Mouse (Mus musculus) myocyte (in vitro differentiated cells): Measurements from ENCODE around the gene 1700019N19Rik. TPM values are rescaled to one million over a fixed set of nuclear protein-coding genes. Genes with fewer than 3 reads are reported as not detected.

Source experiments
- H3K27me3 ChIP-seq: one replicate; pipeline ENCODE4 v1.6.1; 2011; ENCODE audit not compliant: control insufficient read depth, insufficient read depth, insufficient read length
- H3K36me3 ChIP-seq: one replicate; pipeline ENCODE4 v1.6.1; 2011; ENCODE audit not compliant: control insufficient read depth, insufficient read depth
- H3K4me2 ChIP-seq: one replicate; pipeline ENCODE4 v1.6.1; 2011; ENCODE audit warnings: low read depth, control low read depth
- H3K4me3 ChIP-seq: one replicate; pipeline ENCODE4 v1.5.1; 2011; ENCODE audit warnings: mild to moderate bottlenecking, control low read depth, moderate library complexity
- H3K79me2 ChIP-seq: one replicate; pipeline ENCODE4 v1.6.1; 2011; ENCODE audit not compliant: control insufficient read depth, insufficient read depth
- H3ac ChIP-seq: one replicate; pipeline ENCODE4 v1.6.1; 2011; ENCODE audit not compliant: control insufficient read depth, insufficient read length
- CEBPB ChIP-seq: IDR thresholded peaks from 2 replicates; pipeline ENCODE4 v1.6.1; 2011; ENCODE audit warnings: mild to moderate bottlenecking, moderate library complexity; ENCODE audit not compliant: poor library complexity, insufficient read depth, severe bottlenecking
- E2F4 ChIP-seq: IDR thresholded peaks from one replicate; pipeline ENCODE4 v1.6.1; 2011; ENCODE audit warnings: mild to moderate bottlenecking, control low read depth, moderate library complexity; ENCODE audit not compliant: insufficient read depth
- MAX ChIP-seq: IDR thresholded peaks from one replicate; pipeline ENCODE4 v1.6.1; 2011; ENCODE audit warnings: low read depth, mild to moderate bottlenecking, control low read depth
- MYOD1 ChIP-seq, 3 experiments: IDR thresholded peaks; one replicate each; pipeline ENCODE4 v1.6.1; 2011; ENCODE audit warnings: control low read depth in 2 of 3, low read depth in 2 of 3, mild to moderate bottlenecking in 2 of 3, moderate library complexity in 1 of 3; ENCODE audit not compliant: insufficient read length in 2 of 3, control insufficient read depth in 1 of 3
- MYOG ChIP-seq, 3 experiments: IDR thresholded peaks; one replicate each; pipeline ENCODE4 v1.6.1; 2011; ENCODE audit warnings: control low read depth in 2 of 3, low read depth in 2 of 3, mild to moderate bottlenecking in 2 of 3; ENCODE audit not compliant: insufficient read length in 2 of 3, control insufficient read depth in 1 of 3, insufficient read depth in 1 of 3
- POLR2A ChIP-seq: IDR thresholded peaks from one replicate; pipeline ENCODE4 v1.6.1; 2011; ENCODE audit warnings: low read depth, mild to moderate bottlenecking, control low read depth, moderate library complexity; ENCODE audit not compliant: insufficient read length
- POLR2AphosphoS2 ChIP-seq: IDR thresholded peaks from one replicate; pipeline ENCODE4 v1.6.1; 2011; ENCODE audit warnings: low read depth, control low read depth; ENCODE audit not compliant: insufficient read length
- REST ChIP-seq: IDR thresholded peaks from one replicate; pipeline ENCODE4 v1.6.1; 2011; ENCODE audit warnings: mild to moderate bottlenecking, control low read depth, moderate library complexity; ENCODE audit not compliant: insufficient read depth, insufficient read length
- SRF ChIP-seq: IDR thresholded peaks from one replicate; pipeline ENCODE4 v1.6.1; 2011; ENCODE audit warnings: low read depth; ENCODE audit not compliant: control insufficient read depth, insufficient read length
- TCF12 ChIP-seq: IDR thresholded peaks from one replicate; pipeline ENCODE4 v1.6.1; 2011; ENCODE audit warnings: mild to moderate bottlenecking, control low read depth; ENCODE audit not compliant: poor library complexity, insufficient read depth, severe bottlenecking
- TCF3 ChIP-seq: IDR thresholded peaks from one replicate; pipeline ENCODE4 v1.6.1; 2011; ENCODE audit warnings: low read depth, control low read depth; ENCODE audit not compliant: insufficient read length
- USF1 ChIP-seq: IDR thresholded peaks from one replicate; pipeline ENCODE4 v1.6.1; 2011; ENCODE audit warnings: low read depth, mild to moderate bottlenecking, control low read depth, moderate library complexity
- polyA plus RNA-seq: library from polyadenylated mRNA; unstranded; fragments of >200 nt; fragmentation: generic; extraction: Trizol; gene quantifications from one replicate; pipeline ENCODE4 v1.2.1, GENCODE M21; 2012; ENCODE audit warnings: missing spikeins

The 1700019N19Rik gene
- polyA plus RNA-seq, 1 experiment = not detected

- Histone ChIP-seq H3K4me3 (no peak overlapping the region), H3ac (no peak overlapping the region), H3K36me3 (no peaks in the 10 kb centered on the region), H3K4me2 (no peak overlapping the region), H3K27me3 (no peaks in the 10 kb centered on the region), H3K79me2 (no peaks in the 10 kb centered on the region)
- no peak for TF ChIP-seq MYOG (IDR thresholded peaks at IDR 0.05; ENCODE audit: control insufficient read depth in 1 of 3, insufficient read depth in 1 of 3, insufficient read length in 2 of 3, low read depth in 2 of 3)
- TF ChIP-seq POLR2AphosphoS2 = no peak
- no peak for TF ChIP-seq SRF
- TF ChIP-seq POLR2A = no peak
- TF ChIP-seq MAX = no peak
- TF ChIP-seq USF1 = no peak
- TF ChIP-seq TCF12 = no peak
- no peak for TF ChIP-seq E2F4
- no peak for TF ChIP-seq MYOD1 (IDR thresholded peaks at IDR 0.05; ENCODE audit: control insufficient read depth in 1 of 3, insufficient read length in 2 of 3, low read depth in 2 of 3)
These were observed 5.1 kb downstream of the 1700019N19Rik start for GRCm38 (mm10) chr19:58789194-58789593.

GRCm38 (mm10) chr19:58783938-58784337 lies 10.3 kb downstream of the 1700019N19Rik start:
- H3K4me2 ChIP-seq = no peak overlapping the region
- TF ChIP-seq SRF (no peak), POLR2A (no peak), E2F4 (no peak), USF1 (no peak), POLR2AphosphoS2 (no peak), REST (no peak)
- H3K36me3 ChIP-seq = no peaks in the 10 kb centered on the region
- no peaks in the 10 kb centered on the region for H3K79me2 ChIP-seq
- no peak overlapping the region for H3K4me3 ChIP-seq
- H3ac ChIP-seq = no peak overlapping the region
- H3K27me3 ChIP-seq = peaks cover 30% of the 10 kb centered on the region

- H3K4me3 ChIP-seq = no peak overlapping the region
- H3K79me2 ChIP-seq = no peaks in the 10 kb centered on the region
- H3K4me2 ChIP-seq = no peak overlapping the region
- TF ChIP-seq POLR2AphosphoS2 (no peak), REST (no peak), TCF12 (no peak), USF1 (no peak), E2F4 (no peak), POLR2A (no peak), TCF3 (no peak), SRF (no peak), MYOD1 (IDR thresholded peaks at IDR 0.05; ENCODE audit: control insufficient read depth in 1 of 3, insufficient read length in 2 of 3, low read depth in 2 of 3) (no peak), CEBPB (no peak), MAX (no peak), MYOG (IDR thresholded peaks at IDR 0.05; ENCODE audit: control insufficient read depth in 1 of 3, insufficient read depth in 1 of 3, insufficient read length in 2 of 3, low read depth in 2 of 3) (no peak)
- H3K36me3 ChIP-seq = no peaks in the 10 kb centered on the region
- H3K27me3 ChIP-seq = peaks cover 37% of the 10 kb centered on the region
- H3ac ChIP-seq = no peak overlapping the region
These were observed 12.7 kb downstream of the 1700019N19Rik start for GRCm38 (mm10) chr19:58781566-58781965.

GRCm38 (mm10) chr19:58776461-58776860 lies 17.8 kb downstream of the 1700019N19Rik start:
- Histone ChIP-seq H3K4me3 (no peak overlapping the region), H3K79me2 (no peaks in the 10 kb centered on the region), H3K4me2 (no peak overlapping the region), H3K27me3 (peaks cover 21% of the 10 kb centered on the region), H3ac (no peak overlapping the region), H3K36me3 (no peaks in the 10 kb centered on the region)
- TF ChIP-seq REST (no peak), TCF3 (no peak), MAX (no peak), CEBPB (no peak), MYOG (IDR thresholded peaks at IDR 0.05; ENCODE audit: control insufficient read depth in 1 of 3, insufficient read depth in 1 of 3, insufficient read length in 2 of 3, low read depth in 2 of 3) (no peak), E2F4 (no peak), MYOD1 (IDR thresholded peaks at IDR 0.05; ENCODE audit: control insufficient read depth in 1 of 3, insufficient read length in 2 of 3, low read depth in 2 of 3) (no peak), SRF (no peak), USF1 (no peak), POLR2AphosphoS2 (no peak), TCF12 (no peak), POLR2A (no peak)

- Histone ChIP-seq H3K36me3 (no peaks in the 10 kb centered on the region), H3K4me2 (no peak overlapping the region), H3K79me2 (no peaks in the 10 kb centered on the region), H3K27me3 (peaks cover 20% of the 10 kb centered on the region), H3K4me3 (no peak overlapping the region), H3ac (no peak overlapping the region)
- TF ChIP-seq MYOG (IDR thresholded peaks at IDR 0.05; ENCODE audit: control insufficient read depth in 1 of 3, insufficient read depth in 1 of 3, insufficient read length in 2 of 3, low read depth in 2 of 3) = no peak
- TF ChIP-seq TCF12 = no peak
- TF ChIP-seq E2F4 = no peak
- TF ChIP-seq POLR2AphosphoS2 = no peak
- TF ChIP-seq REST = no peak
- no peak for TF ChIP-seq SRF
- no peak for TF ChIP-seq USF1
- no peak for TF ChIP-seq CEBPB
- no peak for TF ChIP-seq MAX
- TF ChIP-seq MYOD1 (IDR thresholded peaks at IDR 0.05; ENCODE audit: control insufficient read depth in 1 of 3, insufficient read length in 2 of 3, low read depth in 2 of 3) = no peak
- no peak for TF ChIP-seq POLR2A
- no peak for TF ChIP-seq TCF3
These were observed 26.9 kb downstream of the 1700019N19Rik start for GRCm38 (mm10) chr19:58767329-58767728.
